Mouse (Mus musculus): Measurements from ENCODE around the gene Zfp287. TPM values are rescaled to one million over a fixed set of nuclear protein-coding genes. Genes with fewer than 3 reads are reported as not detected.

Gene Zfp287
- total RNA-seq (2015) = 2.9 TPM in 2 replicates
- total RNA-seq (2017) = 2.3 and 2.7 TPM in 2 replicates

- ATAC-seq (ENCODE audit: poor library complexity, severe bottlenecking) = peak; percentile 76
Observed at GRCm38 (mm10) chr11:62731311-62732021, at the start of gene Zfp287. Gene Zfp287 (minus strand): TSS chr11:62731905.

- ATAC-seq (ENCODE audit: poor library complexity, severe bottlenecking) = no peak
Observed at GRCm38 (mm10) chr11:62776510-62776909, 44.8 kb upstream of the Zfp287 start.

- no peak for ATAC-seq (ENCODE audit: poor library complexity, severe bottlenecking)
Observed at GRCm38 (mm10) chr11:62760755-62761457, 29.2 kb upstream of the Zfp287 start.

- ATAC-seq (ENCODE audit: poor library complexity, severe bottlenecking) = no peak
Observed at GRCm38 (mm10) chr11:62758491-62758890, 26.8 kb upstream of the Zfp287 start.

GRCm38 (mm10) chr11:62757906-62758305, 26.2 kb upstream of the Zfp287 start:
- no peak for ATAC-seq (ENCODE audit: poor library complexity, severe bottlenecking)

- no peak for ATAC-seq (ENCODE audit: poor library complexity, severe bottlenecking)
Observed at GRCm38 (mm10) chr11:62757143-62757507, 25.4 kb upstream of the Zfp287 start.

- ATAC-seq (ENCODE audit: poor library complexity, severe bottlenecking) = peak; percentile 97
Observed at GRCm38 (mm10) chr11:62756456-62757142, 24.9 kb upstream of the Zfp287 start.

GRCm38 (mm10) chr11:62752780-62753179, 21.1 kb upstream of the Zfp287 start, which contains the start of gene Gm10428:
Gene Gm10428 (plus strand): TSS chr11:62753100.
- no peak for ATAC-seq (ENCODE audit: poor library complexity, severe bottlenecking)

- no peak for ATAC-seq (ENCODE audit: poor library complexity, severe bottlenecking)
Observed at GRCm38 (mm10) chr11:62752191-62752590, 20.5 kb upstream of the Zfp287 start.

- ATAC-seq (ENCODE audit: poor library complexity, severe bottlenecking) = peak; percentile 72
Observed at GRCm38 (mm10) chr11:62749445-62749844, 17.7 kb upstream of the Zfp287 start.

- no peak for ATAC-seq (ENCODE audit: poor library complexity, severe bottlenecking)
Observed at GRCm38 (mm10) chr11:62748062-62748461, 16.4 kb upstream of the Zfp287 start.

GRCm38 (mm10) chr11:62747227-62747626, 15.5 kb upstream of the Zfp287 start:
- no peak for ATAC-seq (ENCODE audit: poor library complexity, severe bottlenecking)

- 0 out of 2 replicates have a peak, but pooled peaks have one; percentile 28 for ATAC-seq (ENCODE audit: poor library complexity, severe bottlenecking)
Observed at GRCm38 (mm10) chr11:62746001-62746533, 14.4 kb upstream of the Zfp287 start.

- ATAC-seq (ENCODE audit: poor library complexity, severe bottlenecking) = peak; percentile 82
Observed at GRCm38 (mm10) chr11:62744103-62744502, 12.4 kb upstream of the Zfp287 start.

GRCm38 (mm10) chr11:62742261-62742957, 10.7 kb upstream of the Zfp287 start:
- no peak for ATAC-seq (ENCODE audit: poor library complexity, severe bottlenecking)

- no peak for ATAC-seq (ENCODE audit: poor library complexity, severe bottlenecking)
Observed at GRCm38 (mm10) chr11:62741186-62741585, 9.5 kb upstream of the Zfp287 start.

GRCm38 (mm10) chr11:62732665-62733064, 960 bp upstream of the Zfp287 start:
- peak; percentile 43; the same call in 1 of the 2 replicates for ATAC-seq (ENCODE audit: poor library complexity, severe bottlenecking)

GRCm38 (mm10) chr11:62732022-62732387, 300 bp upstream of the Zfp287 start:
- no peak for ATAC-seq (ENCODE audit: poor library complexity, severe bottlenecking)

GRCm38 (mm10) chr11:62728276-62728675, 3.4 kb downstream of the Zfp287 start:
- no peak for ATAC-seq (ENCODE audit: poor library complexity, severe bottlenecking)

GRCm38 (mm10) chr11:62710657-62711056, 21.0 kb downstream of the Zfp287 start:
- ATAC-seq (ENCODE audit: poor library complexity, severe bottlenecking) = no peak

GRCm38 (mm10) chr11:62708252-62708651, 23.5 kb downstream of the Zfp287 start:
- ATAC-seq (ENCODE audit: poor library complexity, severe bottlenecking) = no peak

Measured in megakaryocyte, adult 5-6 weeks (primary cell).